Mouse (Mus musculus): Measurements from ENCODE around the gene Il20. TPM values are rescaled to one million over a fixed set of nuclear protein-coding genes. Genes with fewer than 3 reads are reported as not detected.

Gene Il20
- total RNA-seq, 2 experiments from 2014 or later = not detected

GRCm38 (mm10) chr1:130872912-130873311 is 38.3 kb downstream of the Il20 start:
- intact Hi-C loops (cut with DNase I) = loop anchor here (5.0 kb wide), 1 partner anchor 326 kb away; no protein-coding TSS in a partner anchor
- no peak for DNase-seq

- DNase-seq = no peak
These were observed 45.6 kb downstream of the Il20 start, which contains the start of gene Fcmr for GRCm38 (mm10) chr1:130865541-130866221. TSS of gene Fcmr (plus strand) at chr1:130865669.

GRCm38 (mm10) chr1:130864741-130865140 is 46.5 kb downstream of the Il20 start:
- intact Hi-C loops (cut with DNase I) = no loop called here
- DNase-seq = no peak

More at GRCm38 (mm10) chr1:130865541-130866221, 45.6 kb downstream of the Il20 start, which contains the start of gene Fcmr:
- intact Hi-C loops (cut with DNase I) = no loop called here

GRCm38 (mm10) chr1:130864238-130864637 is 47.0 kb downstream of the Il20 start:
- intact Hi-C loops (cut with DNase I) = no loop called here
- DNase-seq = no peak

- no peak for DNase-seq
- intact Hi-C loops (cut with DNase I) = no loop called here
These were observed 53.8 kb downstream of the Il20 start for GRCm38 (mm10) chr1:130857456-130857855.

Other genes with a start within 250 kb of the Il20 start
- not detected for gene C4bp, start 249.8 kb downstream of the Il20 start, total RNA-seq (2021)
- under 1 TPM in 1 of 2 experiments, not detected in 1; 0.43 TPM for gene Gm29427, start 195.7 kb downstream of the Il20 start, total RNA-seq (2021)
- gene Yod1, start 194.1 kb downstream of the Il20 start, total RNA-seq (2021) = 1 to 10 TPM; 3.8 to 5.0 TPM
- 10 to 100 TPM; 63.8 to 76.3 TPM for gene Pfkfb2, start 182.2 kb downstream of the Il20 start, total RNA-seq (2021)
- under 1 TPM; 0.72 to 0.81 TPM for gene AA986860, start 179.5 kb downstream of the Il20 start, total RNA-seq (2021)
- under 1 TPM; 0.31 to 0.38 TPM for gene Fcamr, start 110.5 kb downstream of the Il20 start, total RNA-seq (2021)
- not detected for gene Pigr, start 84.8 kb downstream of the Il20 start, total RNA-seq (2021)
- gene Fcmr, start 45.8 kb downstream of the Il20 start, total RNA-seq (2021) = 1 to 10 TPM in 1 of 2 experiments, under 1 TPM in 1; 0.72 to 1.3 TPM
- gene Il24, start 24.0 kb downstream of the Il20 start, total RNA-seq (2021) = not detected
- not detected for gene Il19, start 28.7 kb upstream of the Il20 start, total RNA-seq (2021)
- not detected for gene Il10, start 108.4 kb upstream of the Il20 start, total RNA-seq (2021)
- gene Mapkapk2, start 186.4 kb upstream of the Il20 start, total RNA-seq (2021) = 100 to 1,000 TPM; 292 to 300 TPM
- under 1 TPM; 0.14 to 0.33 TPM for gene Dyrk3, start 226.9 kb upstream of the Il20 start, total RNA-seq (2021)
- 10 to 100 TPM; 34.0 to 39.3 TPM for gene Eif2d, start 241.7 kb upstream of the Il20 start, total RNA-seq (2021)

All from heart, postnatal 36 days (tissue).